In the genomic region with DNA sequence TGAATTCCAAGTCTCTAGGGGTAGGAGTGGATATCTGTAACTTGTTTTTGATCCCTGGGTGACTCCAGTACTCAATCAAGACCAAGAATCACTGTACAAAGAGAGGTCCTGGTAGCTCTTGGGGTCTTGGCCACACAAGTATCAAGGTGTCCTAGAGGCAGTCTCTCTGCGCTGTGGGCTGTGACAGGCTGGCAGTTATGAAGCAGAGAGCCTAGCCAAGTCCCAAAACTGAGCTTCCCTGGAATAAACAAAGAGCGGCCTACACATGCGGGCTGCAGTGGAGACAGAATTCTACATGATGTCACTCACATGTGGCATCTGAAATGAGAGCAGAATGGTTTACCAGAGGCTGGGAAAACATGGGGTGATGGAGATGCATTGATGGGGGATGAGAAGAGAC, we compare ENCODE assay signal across 17 mouse cellular contexts.
"Had no signal": no experiment of that assay in that cellular context is flagged by ENCODE, and none has a peak within 500 bp of the region (broad histone marks: within the 10 kb centered on the region; RNA-seq: fewer than 3 reads in every experiment).

No protein-coding gene starts in this region.

- H3K9me3 ChIP-seq: limb, embryonic 10.5 days; limb, embryonic 13.5 days; liver, embryonic 13.5 days; midbrain, embryonic 12.5 days; neural tube, embryonic 13.5 days had no signal

- H3K9ac ChIP-seq: limb, embryonic 13.5 days; liver, embryonic 13.5 days; midbrain, embryonic 12.5 days; neural tube, embryonic 13.5 days had no signal

- H3K4me3 ChIP-seq: limb, embryonic 10.5 days; limb, embryonic 13.5 days; liver, embryonic 13.5 days; midbrain, embryonic 12.5 days; myocyte; neural tube, embryonic 13.5 days had no signal

- H3K4me2 ChIP-seq: limb, embryonic 13.5 days; liver, embryonic 13.5 days; midbrain, embryonic 12.5 days; neural tube, embryonic 13.5 days had no signal

- H3K36me3 ChIP-seq: limb, embryonic 13.5 days; liver, embryonic 13.5 days; midbrain, embryonic 12.5 days; neural tube, embryonic 13.5 days had no signal

- H3K27ac ChIP-seq: limb, embryonic 10.5 days; limb, embryonic 13.5 days; liver, embryonic 13.5 days; midbrain, embryonic 12.5 days; neural tube, embryonic 13.5 days had no signal

- ATAC-seq: intestine, embryonic 16.5 days; midbrain, embryonic 16.5 days had no signal

- H3K27me3 ChIP-seq: limb, embryonic 13.5 days; liver, embryonic 13.5 days; midbrain, embryonic 12.5 days; neural tube, embryonic 13.5 days had no signal

- DNase-seq: kidney, adult 18-20 months; kidney, adult 9 months; kidney, postnatal 14 days; kidney, postnatal 4 days; liver; liver, embryonic 13.5 days; lung, adult 2 months; lung, postnatal 14 days; lung, postnatal 4 days; thymus, postnatal 25 days had no signal
